Mouse (Mus musculus): ENCODE results near the gene Ptch2. TPM values are rescaled to one million over a fixed set of nuclear protein-coding genes. Genes with fewer than 3 reads are reported as not detected.
A peak's percentile ranks its signal among the peaks of the same experiment; 100 is the strongest.

Ptch2 gene
- polyA plus RNA-seq, 1 experiment from 2014 or later = 0.51 TPM

DNA sequence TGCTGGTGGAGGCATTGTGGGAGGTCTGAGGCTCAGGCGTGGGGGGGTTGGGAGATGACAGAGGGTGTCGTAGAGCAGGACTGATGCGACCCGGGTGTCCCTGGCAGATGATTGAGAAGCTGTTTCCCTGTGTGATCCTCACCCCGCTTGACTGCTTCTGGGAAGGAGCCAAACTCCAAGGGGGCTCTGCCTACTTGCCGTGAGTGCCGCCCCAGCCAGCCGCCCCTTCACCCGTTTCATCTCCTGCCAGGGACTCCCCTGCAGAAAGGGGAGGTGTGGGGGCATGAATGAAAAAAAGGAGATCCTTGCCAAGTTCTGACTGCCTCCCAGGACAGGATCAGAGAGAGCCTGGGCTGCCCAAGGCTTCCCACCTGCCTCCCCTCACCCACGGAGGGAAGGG, 9.3 kb downstream of the Ptch2 start:
- WGBS (ENCODE audit: insufficient replicate concordance) = 69% methylated on average over 10 of the region's 10 CpGs
- DNase-seq (no peak), ATAC-seq (ENCODE audit: low read depth) (no peak)

DNA sequence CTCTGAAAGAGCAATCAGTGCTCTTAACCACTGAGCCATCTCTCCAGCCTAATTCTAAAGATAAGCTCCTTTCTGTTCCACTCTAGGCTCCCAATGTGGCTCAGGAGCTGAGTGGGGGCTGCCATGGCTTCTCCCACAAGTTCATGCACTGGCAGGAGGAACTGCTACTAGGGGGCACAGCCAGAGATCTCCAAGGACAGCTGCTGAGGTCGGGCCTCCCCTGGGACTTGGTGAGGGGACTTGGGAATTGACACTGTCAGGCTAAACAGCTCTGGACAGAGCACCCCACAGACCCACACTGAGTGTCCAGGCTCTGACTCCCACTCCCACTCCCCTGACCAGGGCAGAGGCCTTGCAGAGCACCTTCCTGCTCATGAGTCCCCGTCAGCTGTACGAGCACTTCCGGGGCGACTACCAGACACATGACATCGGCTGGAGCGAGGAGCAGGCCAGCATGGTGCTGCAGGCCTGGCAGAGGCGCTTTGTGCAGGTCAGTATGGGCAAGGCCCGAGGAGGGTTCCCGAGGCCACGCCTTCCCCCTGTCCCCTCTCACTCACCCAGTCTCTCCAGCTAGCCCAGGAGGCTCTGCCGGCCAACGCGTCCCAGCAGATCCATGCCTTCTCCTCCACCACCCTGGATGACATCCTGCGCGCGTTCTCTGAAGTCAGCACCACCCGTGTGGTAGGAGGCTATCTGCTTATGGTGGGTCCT, 12.1 kb downstream of the Ptch2 start:
- H3K4me1 ChIP-seq (replicated peaks) = no peaks in the 10 kb centered on the region

More for the DNA sequence above, 9.3 kb downstream of the Ptch2 start:
- H3K9ac ChIP-seq = no peak overlapping the region
- no peaks in the 10 kb centered on the region for H3K27me3 ChIP-seq
- H3K4me3 ChIP-seq (replicated peaks) = no peak overlapping the region
- no peaks in the 10 kb centered on the region for H3K9me3 ChIP-seq (replicated peaks)
- H3K4me1 ChIP-seq (replicated peaks) = no peaks in the 10 kb centered on the region
- no peak overlapping the region for H3K4me2 ChIP-seq
- H3K36me3 ChIP-seq = no peaks in the 10 kb centered on the region
- H3K27ac ChIP-seq = no peak overlapping the region

DNA sequence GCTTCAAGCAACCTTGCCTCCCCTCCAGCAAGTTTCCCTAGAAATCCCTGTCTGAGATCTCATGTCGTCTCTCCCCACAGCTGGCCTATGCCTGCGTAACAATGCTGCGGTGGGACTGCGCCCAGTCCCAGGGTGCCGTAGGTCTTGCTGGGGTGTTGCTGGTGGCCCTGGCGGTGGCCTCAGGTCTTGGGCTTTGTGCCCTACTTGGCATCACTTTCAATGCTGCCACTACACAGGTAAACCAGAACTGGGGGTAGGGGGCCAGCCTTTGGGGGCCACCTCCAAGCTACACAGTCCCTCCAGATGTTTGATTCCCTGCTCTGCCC, 12.6 kb downstream of the Ptch2 start:
- no peak overlapping the region for H3K9ac ChIP-seq
- H3K4me2 ChIP-seq = no peak overlapping the region
- WGBS (ENCODE audit: insufficient replicate concordance) = 91% methylated on average over 6 of the region's 6 CpGs
- no peak overlapping the region for H3K4me3 ChIP-seq (replicated peaks)
- ATAC-seq (ENCODE audit: low read depth) (no peak), DNase-seq (no peak)
- no peaks in the 10 kb centered on the region for H3K9me3 ChIP-seq (replicated peaks)
- no peaks in the 10 kb centered on the region for H3K27me3 ChIP-seq
- no peaks in the 10 kb centered on the region for H3K36me3 ChIP-seq
- no peak overlapping the region for H3K27ac ChIP-seq
- H3K4me1 ChIP-seq (replicated peaks) = no peaks in the 10 kb centered on the region

More for the DNA sequence above, 12.1 kb downstream of the Ptch2 start:
- no peak overlapping the region for H3K4me3 ChIP-seq (replicated peaks)
- 79% methylated on average over 18 of the region's 18 CpGs for WGBS (ENCODE audit: insufficient replicate concordance)
- H3K9ac ChIP-seq = no peak overlapping the region
- no peak for ATAC-seq (ENCODE audit: low read depth)
- no peaks in the 10 kb centered on the region for H3K27me3 ChIP-seq
- H3K27ac ChIP-seq = no peak overlapping the region
- no peaks in the 10 kb centered on the region for H3K9me3 ChIP-seq (replicated peaks)
- no peaks in the 10 kb centered on the region for H3K36me3 ChIP-seq
- no peak overlapping the region for H3K4me2 ChIP-seq
- no peak for DNase-seq

DNA sequence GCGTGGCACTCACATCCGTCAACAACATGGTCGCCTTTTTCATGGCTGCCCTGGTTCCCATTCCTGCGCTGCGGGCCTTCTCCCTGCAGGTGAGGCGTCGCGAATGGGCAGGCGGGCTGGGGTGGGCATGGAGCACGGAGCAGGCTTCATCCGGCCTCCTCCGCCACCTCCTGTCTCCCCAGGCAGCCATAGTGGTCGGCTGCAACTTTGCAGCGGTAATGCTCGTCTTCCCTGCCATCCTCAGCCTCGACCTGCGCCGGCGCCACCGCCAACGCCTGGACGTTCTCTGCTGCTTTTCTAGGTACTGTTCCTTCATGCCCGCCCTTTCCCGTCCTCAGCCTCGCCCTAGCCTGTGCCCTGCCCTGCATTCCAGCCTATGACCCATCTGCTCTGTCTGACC, 13.5 kb downstream of the Ptch2 start:
- Histone ChIP-seq H3K9me3 (replicated peaks) (no peaks in the 10 kb centered on the region), H3K36me3 (no peaks in the 10 kb centered on the region), H3K4me1 (replicated peaks) (no peaks in the 10 kb centered on the region), H3K9ac (no peak overlapping the region), H3K27ac (no peak overlapping the region), H3K4me2 (no peak overlapping the region), H3K27me3 (no peaks in the 10 kb centered on the region), H3K4me3 (replicated peaks) (no peak overlapping the region)
- ATAC-seq (ENCODE audit: low read depth) (no peak), DNase-seq (no peak)
- WGBS (ENCODE audit: insufficient replicate concordance) = 84% methylated on average over 25 of the region's 25 CpGs

DNA sequence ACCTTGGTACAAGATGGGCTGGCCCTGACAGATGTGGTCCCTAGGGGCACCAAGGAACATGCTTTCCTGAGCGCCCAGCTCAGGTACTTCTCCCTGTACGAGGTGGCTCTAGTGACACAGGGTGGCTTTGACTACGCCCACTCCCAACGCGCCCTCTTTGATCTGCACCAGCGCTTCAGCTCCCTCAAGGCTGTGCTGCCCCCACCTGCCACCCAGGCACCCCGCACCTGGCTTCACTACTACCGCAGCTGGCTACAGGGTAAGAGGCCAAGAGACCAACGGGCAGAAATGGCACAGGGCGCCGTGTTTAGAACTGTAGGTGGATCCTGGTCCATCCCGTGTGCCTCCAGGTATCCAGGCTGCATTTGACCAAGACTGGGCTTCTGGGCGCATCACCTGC, 14.4 kb downstream of the Ptch2 start:
- 84% methylated on average over 13 of the region's 13 CpGs for WGBS (ENCODE audit: insufficient replicate concordance)
- Histone ChIP-seq H3K36me3 (no peaks in the 10 kb centered on the region), H3K4me3 (replicated peaks) (no peak overlapping the region), H3K9me3 (replicated peaks) (no peaks in the 10 kb centered on the region), H3K27ac (no peak overlapping the region), H3K4me2 (no peak overlapping the region), H3K4me1 (replicated peaks) (no peaks in the 10 kb centered on the region), H3K27me3 (no peaks in the 10 kb centered on the region), H3K9ac (no peak overlapping the region)
- ATAC-seq (ENCODE audit: low read depth) (no peak), DNase-seq (no peak)

DNA sequence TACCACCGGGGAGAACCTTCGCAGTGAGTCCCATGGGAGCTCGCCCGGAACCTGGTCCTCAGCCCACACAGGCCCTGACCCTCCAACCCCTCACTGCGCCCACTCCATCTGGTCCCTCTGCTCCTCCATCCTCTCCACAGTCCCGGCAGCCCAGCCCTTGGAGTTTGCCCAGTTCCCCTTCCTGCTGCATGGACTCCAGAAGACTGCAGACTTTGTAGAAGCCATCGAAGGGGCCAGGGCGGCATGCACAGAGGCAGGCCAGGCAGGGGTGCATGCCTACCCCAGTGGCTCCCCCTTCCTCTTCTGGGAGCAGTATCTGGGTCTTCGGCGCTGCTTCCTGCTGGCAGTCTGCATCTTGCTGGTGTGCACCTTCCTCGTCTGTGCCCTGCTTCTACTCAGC, 15.1 kb downstream of the Ptch2 start:
- no peak overlapping the region for H3K27ac ChIP-seq
- no peaks in the 10 kb centered on the region for H3K9me3 ChIP-seq (replicated peaks)
- WGBS (ENCODE audit: insufficient replicate concordance) = 73% methylated on average over 11 of the region's 11 CpGs
- H3K4me2 ChIP-seq = no peak overlapping the region
- no peak overlapping the region for H3K9ac ChIP-seq
- no peak for DNase-seq
- no peaks in the 10 kb centered on the region for H3K4me1 ChIP-seq (replicated peaks)
- no peak overlapping the region for H3K4me3 ChIP-seq (replicated peaks)
- ATAC-seq (ENCODE audit: low read depth) = no peak
- no peaks in the 10 kb centered on the region for H3K27me3 ChIP-seq
- no peaks in the 10 kb centered on the region for H3K36me3 ChIP-seq

DNA sequence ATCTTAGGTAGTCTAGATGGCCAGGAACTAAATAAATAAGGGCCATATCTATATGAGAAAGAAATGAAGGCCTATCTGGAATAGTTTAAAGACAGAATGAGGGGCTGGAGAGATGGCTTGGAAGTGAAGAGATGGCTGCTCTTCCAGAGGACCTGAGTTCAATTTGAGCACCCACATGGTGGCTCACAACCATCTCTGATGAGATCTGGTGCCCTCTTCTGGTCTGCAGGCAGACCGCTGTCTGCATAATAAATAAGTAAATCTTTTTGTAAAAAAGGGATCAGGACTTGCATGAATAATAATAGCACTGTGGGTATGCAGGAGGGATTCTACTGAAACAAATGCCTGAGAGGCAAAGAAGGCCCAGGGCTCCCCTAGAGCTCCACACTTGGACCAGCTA, 17.4 kb downstream of the Ptch2 start:
- Histone ChIP-seq H3K36me3 (no peaks in the 10 kb centered on the region), H3K27ac (no peak overlapping the region), H3K9ac (no peak overlapping the region), H3K4me1 (replicated peaks) (no peaks in the 10 kb centered on the region; the same call in 1 of the 2 replicates), H3K4me2 (no peak overlapping the region), H3K27me3 (no peaks in the 10 kb centered on the region), H3K4me3 (replicated peaks) (no peak overlapping the region), H3K9me3 (replicated peaks) (no peaks in the 10 kb centered on the region)
- ATAC-seq (ENCODE audit: low read depth) (no peak), DNase-seq (no peak)
- WGBS (ENCODE audit: insufficient replicate concordance) = 94% methylated on average over 1 of the region's 1 CpGs

DNA sequence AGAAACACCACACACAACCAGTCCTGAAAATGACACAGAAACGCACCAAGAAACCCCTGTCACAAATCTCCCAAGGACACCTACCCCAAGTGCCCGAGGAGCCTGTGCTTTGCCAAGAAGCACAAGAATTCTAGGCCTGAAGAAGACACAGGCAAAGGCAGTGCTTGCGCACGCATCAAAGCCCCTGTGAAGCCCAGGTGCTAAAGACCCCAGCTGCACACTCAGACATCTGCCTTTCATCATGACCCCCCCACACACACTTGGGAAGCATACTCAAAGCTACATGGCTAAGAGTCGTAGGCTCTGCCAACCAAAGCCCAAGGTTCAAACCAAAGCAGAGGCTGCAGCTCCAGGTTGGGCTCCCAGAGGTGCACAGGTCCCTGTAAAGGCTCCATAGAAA, 19.7 kb downstream of the Ptch2 start:
- H3K27ac ChIP-seq = no peak overlapping the region
- WGBS (ENCODE audit: insufficient replicate concordance) = 77% methylated on average over 5 of the region's 5 CpGs
- H3K9ac ChIP-seq = no peak overlapping the region

DNA sequence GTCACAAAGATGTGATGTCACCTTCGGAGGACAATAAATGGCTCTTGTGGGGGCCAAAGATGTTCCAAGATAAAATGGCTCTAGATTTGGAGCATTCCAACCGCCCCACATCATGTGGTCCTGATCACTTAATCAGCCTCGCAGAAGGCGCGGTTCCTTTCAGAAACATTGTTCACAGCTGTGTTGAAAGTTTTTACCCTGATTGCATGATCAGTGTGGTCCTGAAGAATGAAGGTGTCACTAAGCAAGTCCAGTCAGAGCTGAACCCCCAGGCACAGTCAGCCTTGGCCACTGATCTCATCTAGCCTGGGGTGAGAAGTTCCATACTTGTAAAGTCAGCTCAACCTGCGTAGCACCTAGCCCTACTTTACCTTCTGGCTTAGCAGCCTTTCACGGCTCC, 22.1 kb downstream of the Ptch2 start:
- no peak overlapping the region for H3K9ac ChIP-seq
- no peak for ATAC-seq (ENCODE audit: low read depth)
- no peak for DNase-seq
- H3K27ac ChIP-seq = no peak overlapping the region
- H3K4me1 ChIP-seq (replicated peaks) = peaks cover 19% of the 10 kb centered on the region
- 86% methylated on average over 7 of the region's 7 CpGs for WGBS (ENCODE audit: insufficient replicate concordance)
- no peak overlapping the region for H3K4me2 ChIP-seq
- no peaks in the 10 kb centered on the region for H3K27me3 ChIP-seq
- H3K36me3 ChIP-seq = no peaks in the 10 kb centered on the region
- H3K9me3 ChIP-seq (replicated peaks) = no peaks in the 10 kb centered on the region
- H3K4me3 ChIP-seq (replicated peaks) = no peak overlapping the region

More for the DNA sequence above, 19.7 kb downstream of the Ptch2 start:
- Histone ChIP-seq H3K27me3 (no peaks in the 10 kb centered on the region), H3K9me3 (replicated peaks) (no peaks in the 10 kb centered on the region), H3K36me3 (no peaks in the 10 kb centered on the region), H3K4me3 (replicated peaks) (no peak overlapping the region), H3K4me2 (no peak overlapping the region), H3K4me1 (replicated peaks) (peaks cover 7% of the 10 kb centered on the region)
- DNase-seq = no peak
- ATAC-seq (ENCODE audit: low read depth) = no peak

DNA sequence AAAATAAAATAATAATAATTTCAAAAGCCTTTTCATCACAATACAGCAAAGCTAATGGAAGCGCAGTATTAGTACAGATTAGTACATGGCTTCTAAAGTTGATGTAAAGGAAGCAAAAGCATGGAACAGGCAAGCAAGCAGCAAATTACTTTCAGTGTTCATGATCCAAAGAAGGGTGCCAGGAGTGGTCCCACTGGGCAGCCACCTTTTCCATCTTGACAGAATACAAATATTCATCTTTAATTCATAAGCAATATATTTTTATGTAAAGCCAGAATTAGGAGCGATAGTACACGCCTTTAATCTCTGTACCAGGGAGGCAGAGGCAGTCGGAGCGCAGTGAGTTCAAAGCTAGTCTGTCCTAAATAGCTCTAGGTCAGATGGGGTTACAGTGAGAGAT, 23.8 kb downstream of the Ptch2 start:
- Histone ChIP-seq H3K4me1 (replicated peaks) (peaks cover 30% of the 10 kb centered on the region), H3K9me3 (replicated peaks) (no peaks in the 10 kb centered on the region), H3K36me3 (no peaks in the 10 kb centered on the region), H3K4me2 (peak overlapping the region; percentile 95), H3K4me3 (replicated peaks) (peak overlapping the region; percentile 69), H3K27ac (peak overlapping the region; percentile 81), H3K9ac (peak overlapping the region; percentile 79), H3K27me3 (no peaks in the 10 kb centered on the region)
- DNase-seq (no peak), ATAC-seq (ENCODE audit: low read depth) (no peak)
- 77% methylated on average over 5 of the region's 5 CpGs for WGBS (ENCODE audit: insufficient replicate concordance)

DNA sequence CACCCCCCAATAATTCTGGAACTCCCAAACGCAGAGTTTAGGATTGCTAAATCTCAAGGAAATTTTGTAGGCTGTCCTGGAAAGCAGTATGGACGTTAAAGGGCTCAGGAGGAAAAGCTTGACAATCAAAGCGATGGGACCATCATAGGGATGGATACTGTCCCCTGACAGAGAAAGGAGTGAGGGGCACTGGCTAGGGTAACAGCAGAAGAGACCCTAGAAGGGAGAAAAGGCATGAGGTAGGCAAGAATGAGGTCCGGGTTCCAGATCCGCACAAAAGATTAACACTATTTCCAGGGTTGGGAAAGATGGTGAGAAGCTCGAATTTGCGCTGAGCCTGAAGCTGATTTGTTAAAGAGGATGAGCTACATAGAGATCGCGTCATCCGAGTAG, 24.2 kb downstream of the Ptch2 start:
- 0 out of 2 replicates have a peak, but pooled peaks have one; percentile 6 for ATAC-seq (ENCODE audit: low read depth)
- Histone ChIP-seq H3K9ac (peak overlapping the region; percentile 79), H3K27ac (peak overlapping the region; percentile 81), H3K36me3 (no peaks in the 10 kb centered on the region), H3K4me2 (peak overlapping the region; percentile 95), H3K9me3 (replicated peaks) (no peaks in the 10 kb centered on the region), H3K4me3 (replicated peaks) (peak overlapping the region; percentile 69), H3K4me1 (replicated peaks) (peaks cover 34% of the 10 kb centered on the region), H3K27me3 (no peaks in the 10 kb centered on the region)
- 7% methylated on average over 10 of the region's 10 CpGs for WGBS (ENCODE audit: insufficient replicate concordance)
- no peak for DNase-seq

All from liver, embryonic 13.5 days (tissue).